Mouse (Mus musculus) C2C12 (cell line): ENCODE data around the gene Gm13696.

Experiments used
- CTCF ChIP-seq: IDR thresholded peaks from one replicate; pipeline ENCODE4 v1.5.1; 2011; ENCODE audit not compliant: control insufficient read depth, insufficient read depth, insufficient read length
- USF1 ChIP-seq: IDR thresholded peaks from one replicate; pipeline ENCODE4 v1.6.1; 2011; ENCODE audit warnings: low read depth, mild to moderate bottlenecking, control low read depth, moderate library complexity

GRCm38 (mm10) chr2:83940931-83941361 lies 32.0 kb upstream of the Gm13696 start, which contains the start of gene Zswim2:
- TF ChIP-seq CTCF (no peak), USF1 (no peak)
